Mouse (Mus musculus) cerebellum, adult 2 months (tissue): Measurements from ENCODE around the gene Nol9. TPM values are rescaled to one million over a fixed set of nuclear protein-coding genes. Genes with fewer than 3 reads are reported as not detected.
A peak's percentile ranks its signal among the peaks of the same experiment; 100 is the strongest.
"Not testable (repeated sequence)": the region's sequence is repeated elsewhere in the genome, so short reads cannot be mapped to it uniquely, and the experiment has no call there.

ENCODE experiments used
- DNase-seq, 2 experiments: peaks; one replicate each; pipeline ENCODE4 v3.0.0; 2021
- H3K27ac ChIP-seq: fragments of 200-500 bp; 2 replicates; pipeline ENCODE4 v1.5.1; 2012; ENCODE audit warnings: low read length, control low read depth, inconsistent platforms; ENCODE audit not compliant: insufficient read depth
- H3K27me3 ChIP-seq: fragments of 200-500 bp; 2 replicates; pipeline ENCODE4 v1.6.1; 2012; ENCODE audit warnings: inconsistent platforms, mild to moderate bottlenecking, low read length, moderate library complexity; ENCODE audit not compliant: control insufficient read depth, insufficient read depth
- H3K4me1 ChIP-seq: fragments of 200-500 bp; 2 replicates; pipeline ENCODE4 v1.6.1; 2011; ENCODE audit warnings: low read length; ENCODE audit not compliant: control insufficient read depth, insufficient read depth
- H3K4me3 ChIP-seq: fragments of 200-500 bp; replicated peaks from 2 replicates; pipeline ENCODE3; 2011; ENCODE audit warnings: mild to moderate bottlenecking, low read depth, low read length, control low read depth; ENCODE audit not compliant: insufficient read depth
- CTCF ChIP-seq: fragments of 200-500 bp; IDR thresholded peaks from 2 replicates; pipeline ENCODE4 v1.5.1; 2011; ENCODE audit warnings: low read depth, mild to moderate bottlenecking, control low read depth, low read length, moderate library complexity, borderline replicate concordance; ENCODE audit not compliant: insufficient read depth
- POLR2A ChIP-seq: fragments of 200-500 bp; IDR thresholded peaks from 2 replicates; pipeline ENCODE4 v1.6.1; 2011; ENCODE audit warnings: low read length, control low read depth, borderline replicate concordance; ENCODE audit not compliant: insufficient read depth
- WGBS: fragments of 180-500 bp; shearing (Covaris S2); methylation state at CpG from one replicate; pipeline ENCODE4 v1.1.7; 2018; 5-methylcytosine and 5-hydroxymethylcytosine counted together
- polyA plus RNA-seq: library from polyadenylated mRNA; depleted of rRNA; stranded (reverse); fragments of >200 nt; gene quantifications from 2 replicates; pipeline ENCODE4 v1.2.3, GENCODE M21; 2012

Nol9 gene
- polyA plus RNA-seq, 1 experiment: 16.5 TPM

- no peaks in the 10 kb centered on the region for H3K27me3 ChIP-seq
- WGBS: 1% methylated on average over 35 of the region's 35 CpGs
- H3K4me1 ChIP-seq: peaks cover 27% of the 10 kb centered on the region
- DNase-seq: peak; percentile 95 to 98
- TF ChIP-seq POLR2A (peak; percentile 91), CTCF (no peak)
- peak within 1 kb of the TSS; percentile 55 for H3K27ac ChIP-seq
- H3K4me3 ChIP-seq: peak within 1 kb of the TSS; percentile 86
Measured at GRCm38 (mm10) chr4:152027524-152027923, 11.6 kb upstream of the Nol9 start, which contains the start of gene Zbtb48. Gene Zbtb48 (minus strand): TSS chr4:152027671.

- no peak for DNase-seq
- 52% methylated on average over 15 of the region's 15 CpGs for WGBS
- peaks cover 21% of the 10 kb centered on the region for H3K4me1 ChIP-seq
- peak overlapping the region; percentile 86 for H3K4me3 ChIP-seq
- TF ChIP-seq CTCF (no peak), POLR2A (no peak)
- no peaks in the 10 kb centered on the region for H3K27me3 ChIP-seq
- no peak overlapping the region for H3K27ac ChIP-seq
Measured at GRCm38 (mm10) chr4:152028456-152028855, 10.7 kb upstream of the Nol9 start.

GRCm38 (mm10) chr4:152029087-152029486 lies 10.0 kb upstream of the Nol9 start:
- H3K27ac ChIP-seq: no peak overlapping the region
- 39% methylated on average over 5 of the region's 5 CpGs for WGBS
- TF ChIP-seq POLR2A: no peak
- peak; percentile 24; the same call in 1 of the 2 replicates for TF ChIP-seq CTCF
- peaks cover 19% of the 10 kb centered on the region for H3K4me1 ChIP-seq
- no peaks in the 10 kb centered on the region for H3K27me3 ChIP-seq
- no peak overlapping the region for H3K4me3 ChIP-seq
- peak; percentile 12 to 34 for DNase-seq

- H3K27ac ChIP-seq: no peak overlapping the region
- H3K27me3 ChIP-seq: no peaks in the 10 kb centered on the region
- DNase-seq: peak in 1 of 2 experiments; percentile 9
- peaks cover 19% of the 10 kb centered on the region for H3K4me1 ChIP-seq
- TF ChIP-seq CTCF: no peak
- TF ChIP-seq POLR2A: no peak
- 33% methylated on average over 4 of the region's 4 CpGs for WGBS
- no peak overlapping the region for H3K4me3 ChIP-seq
Measured at GRCm38 (mm10) chr4:152029997-152030396, 9.1 kb upstream of the Nol9 start.

- H3K27ac ChIP-seq: no peak overlapping the region
- H3K4me3 ChIP-seq: no peak overlapping the region
- DNase-seq: no peak
- peaks cover 8% of the 10 kb centered on the region; the same call in 1 of the 2 replicates for H3K4me1 ChIP-seq
- WGBS: 92% methylated on average over 13 of the region's 13 CpGs
- no peaks in the 10 kb centered on the region for H3K27me3 ChIP-seq
- TF ChIP-seq CTCF: no peak
- no peak for TF ChIP-seq POLR2A
Measured at GRCm38 (mm10) chr4:152032922-152033321, 6.2 kb upstream of the Nol9 start.

- TF ChIP-seq CTCF: peak; percentile 7; the same call in 1 of the 2 replicates
- H3K4me1 ChIP-seq, DNase-seq, H3K27ac ChIP-seq, H3K4me3 ChIP-seq, H3K27me3 ChIP-seq: not testable (repeated sequence)
- 88% methylated on average over 6 of the region's 6 CpGs for WGBS
Measured at GRCm38 (mm10) chr4:152036464-152036863, 2.7 kb upstream of the Nol9 start.

GRCm38 (mm10) chr4:152038225-152038984 lies 716 bp upstream of the Nol9 start, which contains the start of gene Tas1r1:
Gene Tas1r1 (minus strand): TSS chr4:152038568.
- WGBS: 27% methylated on average over 10 of the region's 10 CpGs
- no peak within 1 kb of the TSS for H3K27ac ChIP-seq
- peak in 1 of 2 experiments; percentile 10 for DNase-seq

GRCm38 (mm10) chr4:152039831-152040310 lies 750 bp downstream of the Nol9 start:
- TF ChIP-seq POLR2A: no peak
- TF ChIP-seq CTCF: no peak
- Histone ChIP-seq H3K4me1 (peaks cover 3% of the 10 kb centered on the region; the same call in 1 of the 2 replicates), H3K4me3 (peak overlapping the region; percentile 74), H3K27ac (no peak overlapping the region), H3K27me3 (no peaks in the 10 kb centered on the region)
- WGBS: 4% methylated on average over 25 of the region's 25 CpGs
- DNase-seq: peak in 1 of 2 experiments; percentile 5

More at GRCm38 (mm10) chr4:152038225-152038984, 716 bp upstream of the Nol9 start, which contains the start of gene Tas1r1:
- Histone ChIP-seq H3K4me1 (peaks cover 3% of the 10 kb centered on the region; the same call in 1 of the 2 replicates), H3K4me3 (peak within 1 kb of the TSS; percentile 74), H3K27me3 (no peaks in the 10 kb centered on the region)
- no peak for TF ChIP-seq CTCF
- no peak for TF ChIP-seq POLR2A
